Mouse (Mus musculus): ENCODE measurements at regions not wholly inside any gene's neighbourhood (a gene's known extent, or its start where the extent isn't known, plus 50 kb on each side); places are given as distances from the start of the nearest gene placed in this dataset.

GRCm38 (mm10) chr3:31375678-31376077, 65.5 kb upstream of the Slc7a14 start:
- H3K4me1 ChIP-seq (replicated peaks): no peaks in the 10 kb centered on the region
- H3K4me2 ChIP-seq (replicated peaks): no peak overlapping the region
- H3K4me3 ChIP-seq (replicated peaks): no peak overlapping the region
- no peaks in the 10 kb centered on the region for H3K36me3 ChIP-seq
- WGBS: 80% methylated on average over 3 of the region's 3 CpGs
- ATAC-seq: no peak
- no peak overlapping the region for H3K9ac ChIP-seq (replicated peaks)
- H3K9me3 ChIP-seq: no peaks in the 10 kb centered on the region
- H3K27me3 ChIP-seq: no peaks in the 10 kb centered on the region
- H3K27ac ChIP-seq: no peak overlapping the region

GRCm38 (mm10) chr3:31374061-31374460, 63.9 kb upstream of the Slc7a14 start:
- no peak overlapping the region for H3K4me3 ChIP-seq (replicated peaks)
- no peaks in the 10 kb centered on the region for H3K27me3 ChIP-seq
- no peaks in the 10 kb centered on the region for H3K36me3 ChIP-seq
- no peak overlapping the region for H3K4me2 ChIP-seq (replicated peaks)
- no peak overlapping the region for H3K27ac ChIP-seq
- no peak for ATAC-seq
- no peaks in the 10 kb centered on the region for H3K9me3 ChIP-seq
- no peaks in the 10 kb centered on the region for H3K4me1 ChIP-seq (replicated peaks)
- H3K9ac ChIP-seq (replicated peaks): no peak overlapping the region

DNA sequence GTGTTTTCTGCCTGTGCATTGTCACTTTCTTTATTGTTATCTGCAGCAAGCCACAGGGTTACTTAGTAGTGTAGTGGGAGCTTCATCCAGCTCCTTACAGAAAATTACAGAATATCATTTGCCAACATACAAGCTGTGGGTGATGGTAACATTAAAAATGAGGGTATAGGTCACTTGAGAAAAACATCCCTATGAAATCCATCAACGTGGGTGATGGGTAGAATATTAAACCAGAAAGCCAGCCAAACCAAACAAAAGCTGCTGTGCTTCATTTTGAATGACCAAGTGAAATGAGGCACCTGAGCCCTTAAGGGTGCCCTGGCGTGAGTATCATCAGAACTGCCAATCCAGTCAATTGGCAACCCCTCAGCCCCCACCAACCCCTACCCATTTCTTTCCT, 58.1 kb upstream of the Slc7a14 start:
- H3K9ac ChIP-seq (replicated peaks): no peak overlapping the region
- no peaks in the 10 kb centered on the region for H3K36me3 ChIP-seq
- H3K27me3 ChIP-seq: no peaks in the 10 kb centered on the region
- no peaks in the 10 kb centered on the region for H3K4me1 ChIP-seq (replicated peaks)
- ATAC-seq: no peak
- no peak overlapping the region for H3K4me3 ChIP-seq (replicated peaks)
- 72% methylated on average over 2 of the region's 2 CpGs for WGBS
- H3K4me2 ChIP-seq (replicated peaks): no peak overlapping the region
- H3K9me3 ChIP-seq: no peaks in the 10 kb centered on the region
- H3K27ac ChIP-seq: no peak overlapping the region

Data from midbrain, embryonic 13.5 days (tissue).